Mouse (Mus musculus) megakaryocyte, embryonic 14.5 days (primary cell): ENCODE measurements around the gene Map2k5.

Experiments
- FLI1 ChIP-seq: IDR thresholded peaks from 2 replicates; pipeline ENCODE4 v1.6.1; 2012; ENCODE audit warnings: low read length, inconsistent platforms, mixed read lengths
- GATA1 ChIP-seq: IDR thresholded peaks from 3 replicates; pipeline ENCODE4 v1.6.1; 2012; ENCODE audit warnings: mixed read lengths, low read length, inconsistent platforms, borderline replicate concordance

DNA sequence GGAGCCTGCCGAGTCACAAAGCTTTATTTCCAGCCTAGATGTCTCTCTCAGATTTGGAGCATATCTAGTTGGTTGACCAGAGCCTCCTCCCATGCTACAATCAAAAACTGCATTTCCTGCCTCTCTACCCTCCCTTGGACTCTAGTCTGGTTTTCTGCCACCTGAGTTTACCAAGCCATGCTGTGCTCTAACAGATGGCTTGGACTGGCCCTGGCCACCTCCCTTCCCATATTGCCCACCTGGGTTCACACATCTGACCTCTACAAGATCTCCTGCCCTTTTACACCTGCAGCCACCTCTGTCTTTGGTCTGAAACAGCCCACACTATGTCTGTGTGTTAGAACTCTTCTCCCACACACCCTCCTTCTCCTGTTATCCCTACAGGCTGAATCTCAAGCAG lies 29.6 kb downstream of the Map2k5 start:
- TF ChIP-seq GATA1: no peak
- TF ChIP-seq FLI1: no peak
